Mouse (Mus musculus) limb, embryonic 15.5 days (tissue): ENCODE measurements around the gene Tfe3. TPM values are rescaled to one million over a fixed set of nuclear protein-coding genes. Genes with fewer than 3 reads are reported as not detected.

Source experiments
- ATAC-seq: fragments of 200-750 bp; cut with Nextera tagmentation; 2 replicates; pipeline ENCODE4 v1.8.0; 2017; ENCODE audit warnings: low read depth, moderate TSS enrichment; ENCODE audit not compliant: insufficient number of reproducible peaks, low FRiP score, low TSS enrichment
- H3K27ac ChIP-seq: fragments of 300-500 bp; sonication (generic); 2 replicates; pipeline ENCODE4 v1.5.1; 2015; ENCODE audit warnings: moderate library complexity, mild to moderate bottlenecking, inconsistent platforms
- H3K27me3 ChIP-seq: fragments of 300-500 bp; sonication (generic); 2 replicates; pipeline ENCODE4 v1.6.1; 2015; ENCODE audit warnings: inconsistent platforms
- H3K36me3 ChIP-seq: fragments of 300-500 bp; sonication (generic); 2 replicates; pipeline ENCODE4 v1.6.1; 2015; ENCODE audit warnings: inconsistent platforms
- H3K4me1 ChIP-seq: fragments of 300-500 bp; sonication (generic); 2 replicates; pipeline ENCODE4 v1.6.1; 2015; ENCODE audit warnings: inconsistent platforms
- H3K4me2 ChIP-seq: fragments of 300-500 bp; sonication (generic); 2 replicates; pipeline ENCODE4 v1.6.1; 2015; ENCODE audit warnings: mild to moderate bottlenecking, inconsistent platforms
- H3K4me3 ChIP-seq: fragments of 300-500 bp; sonication (generic); 2 replicates; pipeline ENCODE4 v1.5.1; 2015; ENCODE audit warnings: mild to moderate bottlenecking, inconsistent platforms
- H3K9ac ChIP-seq: fragments of 300-500 bp; sonication (generic); 2 replicates; pipeline ENCODE4 v1.6.1; 2015; ENCODE audit warnings: inconsistent platforms
- H3K9me3 ChIP-seq: fragments of 300-500 bp; sonication (generic); 2 replicates; pipeline ENCODE4 v1.6.1; 2016; ENCODE audit warnings: inconsistent platforms
- WGBS: fragments of 180-500 bp; shearing (Covaris S2); methylation state at CpG from one replicate; pipeline ENCODE4 v1.1.7; 2015; 5-methylcytosine and 5-hydroxymethylcytosine counted together
- polyA plus RNA-seq: library from polyadenylated mRNA; unstranded; fragments of >200 nt; fragmentation: Nextera tagmentation; extraction: Ambion mirVana; gene quantifications from 2 replicates; pipeline ENCODE4 v1.2.1, GENCODE M21; 2015

Gene Tfe3
- polyA plus RNA-seq, 1 experiment from 2014 or later: 31.9 TPM

DNA sequence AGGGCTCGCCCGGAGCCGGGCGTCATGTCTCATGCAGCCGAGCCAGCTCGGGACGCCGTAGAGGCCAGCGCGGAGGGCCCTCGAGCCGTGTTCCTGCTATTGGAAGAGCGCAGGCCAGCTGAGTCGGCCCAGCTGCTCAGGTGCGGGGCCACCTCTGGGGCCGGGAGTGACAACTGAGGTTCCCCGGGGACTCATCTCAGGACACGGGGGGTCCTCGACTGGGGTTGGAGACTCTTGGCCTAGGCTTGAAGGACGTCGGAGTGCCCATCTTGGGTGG lies 499 bp downstream of the Tfe3 start:
- H3K4me1 ChIP-seq: peaks cover 20% of the 10 kb centered on the region
- 28% methylated on average over 21 of the region's 21 CpGs for WGBS
- peak overlapping the region; percentile 77 for H3K27ac ChIP-seq
- H3K9me3 ChIP-seq: no peaks in the 10 kb centered on the region
- peak overlapping the region; percentile 62 for H3K4me3 ChIP-seq
- no peaks in the 10 kb centered on the region for H3K27me3 ChIP-seq
- peaks cover 14% of the 10 kb centered on the region for H3K36me3 ChIP-seq
- H3K9ac ChIP-seq: peak overlapping the region; percentile 56
- H3K4me2 ChIP-seq: peak overlapping the region; percentile 55
- no peak for ATAC-seq

DNA sequence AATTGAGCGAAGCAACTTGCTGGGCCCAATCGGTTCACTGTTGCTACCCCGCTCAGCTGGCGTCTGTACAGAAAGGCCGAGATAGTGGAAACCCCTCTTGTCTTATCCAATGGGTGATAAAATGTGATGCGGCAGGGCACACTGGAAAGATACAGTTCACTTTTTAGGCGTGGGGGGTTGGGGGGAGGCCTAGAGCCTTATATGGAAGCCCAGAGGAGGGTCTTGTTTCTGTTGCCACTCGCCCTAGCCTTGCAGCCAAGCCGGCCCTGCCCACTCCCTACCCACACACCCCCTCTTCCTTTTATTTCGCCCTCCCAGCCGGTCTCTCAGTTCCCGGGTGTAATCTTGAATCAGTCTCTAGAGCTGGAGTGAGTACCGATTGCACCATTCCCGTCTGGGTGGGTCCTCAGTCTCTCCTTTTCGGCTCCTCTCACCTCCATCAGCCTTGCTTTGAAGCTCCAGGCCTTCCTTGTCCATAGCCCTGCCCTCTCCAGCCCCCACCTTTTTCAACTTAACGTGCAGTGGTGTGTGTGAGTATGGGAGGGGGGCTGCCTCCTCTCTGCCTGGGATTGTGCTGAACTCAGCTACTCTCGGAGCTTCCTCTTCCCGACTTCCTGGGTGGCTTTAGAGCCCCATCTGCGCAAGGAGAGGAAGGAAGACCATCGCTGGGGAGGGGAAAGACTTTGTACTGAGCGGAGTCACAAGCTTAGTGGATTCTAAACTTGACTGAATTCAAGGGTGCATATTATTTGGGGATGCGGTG lies 1.5 kb downstream of the Tfe3 start:
- no peaks in the 10 kb centered on the region for H3K27me3 ChIP-seq
- H3K36me3 ChIP-seq: peaks cover 16% of the 10 kb centered on the region
- 0 out of 2 replicates have a peak overlapping the region, but pooled peaks have one; percentile 56 for H3K9ac ChIP-seq
- 17% methylated on average over 21 of the region's 22 CpGs for WGBS
- peak overlapping the region; percentile 62 for H3K4me3 ChIP-seq
- H3K9me3 ChIP-seq: no peaks in the 10 kb centered on the region
- no peak for ATAC-seq
- peak overlapping the region; percentile 55 for H3K4me2 ChIP-seq
- peak overlapping the region; percentile 77; the same call in 1 of the 2 replicates for H3K27ac ChIP-seq
- H3K4me1 ChIP-seq: peaks cover 20% of the 10 kb centered on the region

DNA sequence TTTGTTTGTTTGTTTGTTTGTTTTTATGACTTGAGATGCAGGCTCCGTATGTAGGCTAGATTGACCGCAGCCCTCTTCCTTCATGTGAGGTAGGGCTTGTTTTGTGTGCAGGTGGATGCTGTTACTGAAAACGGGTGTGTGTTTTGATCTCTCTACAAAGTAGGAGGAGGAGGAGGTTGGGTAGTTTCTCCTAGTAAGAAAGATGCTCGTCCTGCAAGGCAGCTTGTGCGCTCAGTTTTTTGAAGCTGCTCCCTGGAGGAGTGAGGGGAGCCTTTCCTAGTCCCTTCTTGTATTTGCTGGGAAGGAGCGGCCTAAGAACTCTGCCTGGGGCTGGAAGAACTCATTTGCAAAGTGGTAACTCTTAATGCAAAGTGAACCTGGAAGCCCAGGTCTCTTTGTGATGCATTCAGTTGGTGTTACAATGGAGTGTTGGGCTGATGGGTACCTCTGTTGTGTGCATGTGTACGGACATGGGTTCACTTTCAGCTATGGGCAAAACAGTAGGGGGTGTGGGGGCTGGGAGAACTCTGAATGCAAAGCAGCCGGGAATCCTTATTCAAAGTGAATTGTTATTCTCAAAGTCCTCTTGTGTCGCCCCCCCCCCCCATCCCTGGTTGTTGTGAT lies 2.4 kb downstream of the Tfe3 start:
- ATAC-seq: no peak
- Histone ChIP-seq H3K27ac (no peak overlapping the region), H3K36me3 (peaks cover 23% of the 10 kb centered on the region), H3K4me1 (peaks cover 20% of the 10 kb centered on the region), H3K9ac (no peak overlapping the region), H3K4me3 (peak overlapping the region; percentile 62), H3K4me2 (peak overlapping the region; percentile 55), H3K9me3 (no peaks in the 10 kb centered on the region), H3K27me3 (no peaks in the 10 kb centered on the region)
- 29% methylated on average over 9 of the region's 9 CpGs for WGBS

- no peaks in the 10 kb centered on the region for H3K9me3 ChIP-seq
- no peaks in the 10 kb centered on the region for H3K27me3 ChIP-seq
- ATAC-seq: no peak
- no peak overlapping the region for H3K27ac ChIP-seq
- H3K4me3 ChIP-seq: peak overlapping the region; percentile 17; the same call in 1 of the 2 replicates
- peaks cover 28% of the 10 kb centered on the region for H3K36me3 ChIP-seq
- H3K9ac ChIP-seq: no peak overlapping the region
- H3K4me2 ChIP-seq: peak overlapping the region; percentile 55
- WGBS: 24% methylated on average over 13 of the region's 13 CpGs
- peaks cover 20% of the 10 kb centered on the region for H3K4me1 ChIP-seq
Measured at GRCm38 (mm10) chrX:7765281-7765670, 2.9 kb downstream of the Tfe3 start.

- no peak overlapping the region for H3K27ac ChIP-seq
- no peaks in the 10 kb centered on the region for H3K27me3 ChIP-seq
- 19% methylated on average over 11 of the region's 11 CpGs for WGBS
- peaks cover 20% of the 10 kb centered on the region for H3K4me1 ChIP-seq
- peaks cover 33% of the 10 kb centered on the region for H3K36me3 ChIP-seq
- peak overlapping the region; percentile 55 for H3K4me2 ChIP-seq
- no peak; the same call in 1 of the 2 replicates for ATAC-seq
- no peak overlapping the region for H3K9ac ChIP-seq
- H3K9me3 ChIP-seq: no peaks in the 10 kb centered on the region
- H3K4me3 ChIP-seq: peak overlapping the region; percentile 17; the same call in 1 of the 2 replicates
Measured at GRCm38 (mm10) chrX:7765764-7766163, 3.4 kb downstream of the Tfe3 start.

- no peak overlapping the region for H3K27ac ChIP-seq
- no peak for ATAC-seq
- H3K36me3 ChIP-seq: peaks cover 61% of the 10 kb centered on the region
- WGBS: 91% methylated on average over 7 of the region's 7 CpGs
- no peaks in the 10 kb centered on the region for H3K9me3 ChIP-seq
- no peak overlapping the region for H3K4me2 ChIP-seq
- peaks cover 13% of the 10 kb centered on the region for H3K4me1 ChIP-seq
- H3K9ac ChIP-seq: no peak overlapping the region
- H3K4me3 ChIP-seq: no peak overlapping the region
- H3K27me3 ChIP-seq: no peaks in the 10 kb centered on the region
Measured at GRCm38 (mm10) chrX:7769302-7770017, 7.1 kb downstream of the Tfe3 start.

DNA sequence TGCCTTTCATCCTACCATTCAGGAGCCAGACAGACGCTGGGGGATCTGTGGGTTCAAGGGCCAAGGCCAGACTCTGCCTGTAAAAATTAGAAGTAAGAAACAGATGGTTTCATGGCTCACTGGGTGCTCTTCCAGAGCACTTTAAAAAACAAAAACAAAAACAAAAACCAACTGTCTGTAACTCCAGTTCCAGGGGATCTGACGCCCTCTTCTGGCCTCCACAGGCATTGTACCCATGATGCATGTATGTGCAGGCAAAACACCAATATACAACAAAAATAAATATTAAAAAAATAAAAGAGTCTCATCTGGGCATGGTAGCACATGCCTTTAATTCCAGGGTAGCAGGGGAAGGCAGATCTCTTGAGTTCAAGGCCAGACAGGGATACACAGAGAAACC lies 10.4 kb downstream of the Tfe3 start:
- no peaks in the 10 kb centered on the region for H3K27me3 ChIP-seq
- no peaks in the 10 kb centered on the region for H3K4me1 ChIP-seq
- no peak overlapping the region for H3K9ac ChIP-seq
- peaks cover 49% of the 10 kb centered on the region for H3K36me3 ChIP-seq
- ATAC-seq: no peak
- WGBS: 53% methylated on average over 2 of the region's 2 CpGs
- no peak overlapping the region for H3K4me3 ChIP-seq
- H3K4me2 ChIP-seq: no peak overlapping the region
- H3K9me3 ChIP-seq: no peaks in the 10 kb centered on the region
- no peak overlapping the region for H3K27ac ChIP-seq

DNA sequence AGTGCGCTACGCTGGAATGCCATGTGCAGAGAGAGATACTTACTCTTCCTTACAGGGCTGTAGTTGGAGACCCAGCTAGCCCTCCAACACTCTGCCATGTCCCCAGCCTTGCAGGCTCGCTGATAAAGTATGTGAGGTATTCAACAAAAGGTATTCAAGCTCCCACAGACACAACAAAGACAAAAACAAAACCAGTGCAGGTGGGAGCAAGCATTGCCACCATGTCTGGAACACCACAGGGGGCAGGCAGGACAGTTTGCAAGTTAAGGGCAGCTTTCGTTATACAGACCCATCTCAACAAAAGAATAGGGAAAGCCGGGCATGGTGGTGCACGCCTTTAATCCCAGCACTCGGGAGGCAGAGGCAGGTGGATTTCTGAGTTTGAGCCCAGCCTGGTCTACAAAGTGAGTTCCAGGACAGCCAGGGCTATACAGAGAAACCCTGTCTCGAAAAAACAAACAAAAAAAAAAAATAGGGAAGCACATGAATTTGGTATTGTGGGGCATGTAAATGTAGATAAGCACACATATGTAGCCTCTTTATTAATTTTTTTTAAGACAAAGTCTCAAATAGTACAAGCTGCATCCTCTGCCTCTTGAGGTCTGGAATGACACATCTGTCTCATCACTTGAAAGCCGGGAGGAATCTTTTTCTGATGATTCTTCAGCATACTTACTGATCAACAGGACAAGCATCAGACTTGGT lies 13.3 kb downstream of the Tfe3 start:
- Histone ChIP-seq H3K4me1 (no peaks in the 10 kb centered on the region), H3K4me2 (no peak overlapping the region), H3K27me3 (no peaks in the 10 kb centered on the region), H3K27ac (no peak overlapping the region), H3K9me3 (no peaks in the 10 kb centered on the region), H3K36me3 (peaks cover 31% of the 10 kb centered on the region), H3K9ac (no peak overlapping the region), H3K4me3 (no peak overlapping the region)
- 74% methylated on average over 9 of the region's 9 CpGs for WGBS
- ATAC-seq: no peak

GRCm38 (mm10) chrX:7776329-7777082 lies 14.1 kb downstream of the Tfe3 start:
- Histone ChIP-seq H3K27me3 (no peaks in the 10 kb centered on the region), H3K36me3 (peaks cover 23% of the 10 kb centered on the region), H3K9ac (no peak overlapping the region), H3K9me3 (no peaks in the 10 kb centered on the region), H3K27ac (no peak overlapping the region), H3K4me3 (no peak overlapping the region), H3K4me1 (no peaks in the 10 kb centered on the region), H3K4me2 (no peak overlapping the region)
- WGBS: 49% methylated on average over 8 of the region's 8 CpGs
- ATAC-seq: no peak

DNA sequence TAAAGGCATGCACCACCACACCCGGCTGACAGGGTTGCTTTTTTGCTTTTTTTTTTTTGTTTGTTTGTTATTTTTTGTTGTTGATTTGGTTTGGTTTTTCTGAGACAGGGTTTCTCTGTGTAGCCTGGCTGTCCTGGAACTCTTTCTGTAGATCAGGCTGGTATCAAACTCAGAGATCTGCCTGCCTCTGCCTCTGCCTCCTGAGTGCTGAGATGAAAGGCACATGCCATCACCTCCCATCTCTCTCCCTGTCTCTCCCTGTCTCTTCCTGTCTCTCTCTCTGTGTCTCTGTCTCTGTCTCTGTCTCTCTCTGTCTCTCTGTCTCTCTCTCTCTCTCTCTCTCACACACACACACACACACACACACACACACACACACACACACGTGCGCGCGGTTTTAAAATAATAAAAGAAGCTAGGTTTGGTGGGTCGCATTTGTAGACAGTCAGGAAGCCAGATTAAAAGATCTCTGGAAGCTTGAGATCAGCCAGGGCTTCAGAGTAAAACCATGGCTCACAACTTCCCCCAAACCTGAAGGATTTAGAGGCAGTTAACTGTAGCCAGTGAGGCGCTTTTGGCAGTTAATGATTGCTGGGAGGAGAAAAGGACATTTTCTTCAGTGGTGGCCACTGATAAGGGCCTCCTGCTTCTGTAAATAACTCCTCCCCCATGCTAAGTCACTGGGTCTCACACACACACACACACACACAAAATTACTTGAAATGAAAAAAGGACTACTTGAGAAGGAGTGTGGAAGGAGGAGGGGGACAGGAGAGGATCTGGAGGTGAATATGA lies 16.3 kb downstream of the Tfe3 start:
- Histone ChIP-seq H3K27me3 (no peaks in the 10 kb centered on the region), H3K9me3 (no peaks in the 10 kb centered on the region), H3K4me2 (no peak overlapping the region), H3K27ac (no peak overlapping the region), H3K4me3 (no peak overlapping the region), H3K4me1 (no peaks in the 10 kb centered on the region), H3K36me3 (peaks cover 10% of the 10 kb centered on the region), H3K9ac (no peak overlapping the region)
- ATAC-seq: no peak
- 67% methylated on average over 7 of the region's 7 CpGs for WGBS

DNA sequence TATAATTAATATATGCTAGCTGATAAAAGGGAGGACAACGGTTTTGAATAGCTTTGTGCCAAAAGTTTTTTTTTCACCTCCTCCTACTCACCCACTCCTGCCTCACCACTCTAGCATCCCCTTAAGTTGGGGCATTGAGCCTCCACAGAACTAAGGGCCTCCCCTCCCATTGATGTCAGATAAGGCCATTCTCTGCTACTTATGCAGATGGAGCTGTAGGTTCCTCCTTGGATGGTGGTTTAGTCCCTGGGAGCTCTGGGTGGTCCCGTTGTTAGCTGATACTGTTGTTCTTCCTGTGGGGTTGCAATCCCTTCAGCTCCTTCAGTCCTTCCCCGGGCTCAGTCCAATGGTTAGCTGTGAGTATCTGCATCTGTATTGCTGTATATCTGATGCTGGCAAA lies 16.9 kb downstream of the Tfe3 start:
- no peaks in the 10 kb centered on the region for H3K4me1 ChIP-seq

More for the DNA sequence above, 16.9 kb downstream of the Tfe3 start:
- 25% methylated on average over 3 of the region's 3 CpGs for WGBS
- H3K36me3 ChIP-seq: peaks cover 4% of the 10 kb centered on the region; the same call in 1 of the 2 replicates
- H3K9ac ChIP-seq: no peak overlapping the region
- no peak overlapping the region for H3K4me2 ChIP-seq
- no peak for ATAC-seq
- H3K4me3 ChIP-seq: no peak overlapping the region
- H3K27me3 ChIP-seq: no peaks in the 10 kb centered on the region
- no peak overlapping the region for H3K27ac ChIP-seq
- no peaks in the 10 kb centered on the region for H3K9me3 ChIP-seq
